Comparison of ENCODE assay signal across 9 mouse cellular contexts in genomic region chr11:116434287-116434966, GRCm38 (mm10). TPM values are rescaled to one million over a fixed set of nuclear protein-coding genes. Genes with fewer than 3 reads are reported as not detected.
A peak's percentile ranks its signal among the peaks of the same experiment; 100 is the strongest.
DNase-seq lines count a peak whose midpoint lies in the region; ATAC-seq and TF ChIP-seq lines count a peak whose summit lies in the region.
"Had no signal": no experiment of that assay in that cellular context is flagged by ENCODE, and none has a peak within 500 bp of the region (broad histone marks: within the 10 kb centered on the region; RNA-seq: fewer than 3 reads in every experiment).

No protein-coding gene starts in this region.

- H3K27me3 ChIP-seq in forebrain, postnatal 0 days (ENCODE audit: insufficient read depth, low read length), result no peaks in the 10 kb centered on the region; the same call in 1 of the 2 replicates
- H3K27me3 ChIP-seq in hindbrain, embryonic 12.5 days, result no peaks in the 10 kb centered on the region
- peaks cover 11% of the 10 kb centered on the region; the same call in 1 of the 2 replicates for H3K27me3 ChIP-seq in midbrain, embryonic 12.5 days

- peak overlapping the region; percentile 92 for H3K27ac ChIP-seq in forebrain, postnatal 0 days (ENCODE audit: low read depth, low read length)
- H3K27ac ChIP-seq in hindbrain, embryonic 12.5 days, result peak overlapping the region; percentile 97
- H3K27ac ChIP-seq in midbrain, embryonic 12.5 days (replicated peaks), result peak overlapping the region; percentile 93

- intact Hi-C loops in left cerebral cortex, postnatal 4 days (cut with DNase I), result no loop called here

- H3K36me3 ChIP-seq in forebrain, postnatal 0 days (ENCODE audit: insufficient read depth), result peaks cover 14% of the 10 kb centered on the region
- H3K36me3 ChIP-seq in hindbrain, embryonic 12.5 days, result peaks cover 28% of the 10 kb centered on the region
- peaks cover 29% of the 10 kb centered on the region for H3K36me3 ChIP-seq in midbrain, embryonic 12.5 days

- H3K4me3 ChIP-seq in forebrain, postnatal 0 days (ENCODE audit: low read depth, low read length), result peak overlapping the region; percentile 75
- H3K4me3 ChIP-seq in hindbrain, embryonic 12.5 days, result peak overlapping the region; percentile 91
- H3K4me3 ChIP-seq in midbrain, embryonic 12.5 days, result peak overlapping the region; percentile 96

- ATAC-seq in forebrain, postnatal 0 days, result peak; percentile 18; the same call in 1 of the 2 replicates
- peak; percentile 12 for ATAC-seq in hindbrain, embryonic 12.5 days (ENCODE audit: low FRiP score)
- peak; percentile 10; the same call in 1 of the 2 replicates for ATAC-seq in midbrain, embryonic 12.5 days (ENCODE audit: low FRiP score, low read depth)
- ATAC-seq in granulocyte monocyte progenitor cell, adult 5-6 weeks (replicated peaks; ENCODE audit: poor library complexity, severe bottlenecking), result no peak

- TF ChIP-seq CTCF in forebrain, postnatal 0 days (IDR thresholded peaks at IDR 0.05; ENCODE audit: low read depth), result no peak; the same call in 1 of the 2 replicates

- H3K4me2 ChIP-seq in forebrain, postnatal 0 days (ENCODE audit: low read depth), result peak overlapping the region; percentile 73
- H3K4me2 ChIP-seq in hindbrain, embryonic 12.5 days (replicated peaks), result peak overlapping the region; percentile 84
- H3K4me2 ChIP-seq in midbrain, embryonic 12.5 days (replicated peaks), result peak overlapping the region; percentile 89

- H3K9ac ChIP-seq in forebrain, postnatal 0 days, result peak overlapping the region; percentile 84
- peak overlapping the region; percentile 96 for H3K9ac ChIP-seq in hindbrain, embryonic 12.5 days
- H3K9ac ChIP-seq in midbrain, embryonic 12.5 days (replicated peaks), result peak overlapping the region; percentile 99

- peak; percentile 75 for DNase-seq in R1 (ENCODE audit: low read depth, low spot score)
- peak; percentile 40 for DNase-seq in cerebellum, adult 8-10 months
- DNase-seq in forebrain, postnatal 0 days, result peak; percentile 75
- DNase-seq in left cerebral cortex, postnatal 4 days, result peak; percentile 64
- DNase-seq in spleen, adult 18-20 months, result peak; percentile 47 to 59

- H3K9me3 ChIP-seq in forebrain, postnatal 0 days (ENCODE audit: low read length), result no peaks in the 10 kb centered on the region
- H3K9me3 ChIP-seq in hindbrain, embryonic 12.5 days (replicated peaks), result no peaks in the 10 kb centered on the region
- H3K9me3 ChIP-seq in midbrain, embryonic 12.5 days, result no peaks in the 10 kb centered on the region

- 0% methylated on average over 40 of the region's 67 CpGs for WGBS in forebrain, postnatal 0 days
- WGBS in hindbrain, embryonic 12.5 days, result under 1% methylated on average over 61 of the region's 67 CpGs
- WGBS in midbrain, embryonic 12.5 days, result under 1% methylated on average over 32 of the region's 67 CpGs

- 0 out of 2 replicates have a peak, but pooled peaks cover 4% of the 10 kb centered on the region for H3K4me1 ChIP-seq in forebrain, postnatal 0 days (ENCODE audit: insufficient read depth)
- peaks cover 30% of the 10 kb centered on the region for H3K4me1 ChIP-seq in hindbrain, embryonic 12.5 days
- peaks cover 35% of the 10 kb centered on the region for H3K4me1 ChIP-seq in midbrain, embryonic 12.5 days

RNA-seq across cellular contexts. Expression of gene Ubald2, which starts 0.5 kb away (rescaled TPM):
- 88.0 and 127 TPM in 2 replicates for total RNA-seq in forebrain, postnatal 0 days (2014; rRNA removed)
- polyA plus RNA-seq in forebrain, postnatal 0 days (2015; fragmentation: Nextera tagmentation; extraction: Ambion mirVana), result 50.6 and 68.5 TPM in 2 replicates
- polyA plus RNA-seq in hindbrain, embryonic 12.5 days (2016; fragmentation: Nextera tagmentation; extraction: Ambion mirVana), result 46.6 and 50.6 TPM in 2 replicates
- 10 to 100 TPM; 43.3 to 45.8 TPM for total RNA-seq in left cerebral cortex, postnatal 4 days (2021)
- polyA plus RNA-seq in midbrain, embryonic 12.5 days (2016; fragmentation: Nextera tagmentation; extraction: Ambion mirVana), result 47.7 and 52.5 TPM in 2 replicates
- 49.9 and 62.5 TPM in 2 replicates for total RNA-seq in granulocyte monocyte progenitor cell, adult 5-6 weeks (2014; fragmentation: Nextera tagmentation)
- 45.8 and 46.4 TPM in 2 replicates for total RNA-seq in granulocyte monocyte progenitor cell, adult 5-6 weeks (2017)

RNA-seq across cellular contexts. Expression of gene Rnf157, which starts 21.6 kb away (rescaled TPM):
- total RNA-seq in forebrain, postnatal 0 days (2014; rRNA removed), result 92.7 and 105 TPM in 2 replicates
- polyA plus RNA-seq in forebrain, postnatal 0 days (2015; fragmentation: Nextera tagmentation; extraction: Ambion mirVana), result 47.3 and 56.7 TPM in 2 replicates
- 44.8 and 47.2 TPM in 2 replicates for polyA plus RNA-seq in hindbrain, embryonic 12.5 days (2016; fragmentation: Nextera tagmentation; extraction: Ambion mirVana)
- total RNA-seq in left cerebral cortex, postnatal 4 days (2021), result 100 to 1,000 TPM; 187 to 192 TPM
- polyA plus RNA-seq in midbrain, embryonic 12.5 days (2016; fragmentation: Nextera tagmentation; extraction: Ambion mirVana), result 35.7 and 37.8 TPM in 2 replicates
- total RNA-seq in granulocyte monocyte progenitor cell, adult 5-6 weeks (2014; fragmentation: Nextera tagmentation), result 13.9 and 19.5 TPM in 2 replicates
- total RNA-seq in granulocyte monocyte progenitor cell, adult 5-6 weeks (2017), result 5.9 and 7.5 TPM in 2 replicates

RNA-seq across cellular contexts. Expression of gene Qrich2, which starts 31.6 kb away (rescaled TPM):
- not detected in 2 replicates for total RNA-seq in forebrain, postnatal 0 days (2014; rRNA removed)
- not detected in 2 replicates for polyA plus RNA-seq in forebrain, postnatal 0 days (2015; fragmentation: Nextera tagmentation; extraction: Ambion mirVana)
- 0.18 and 0.39 TPM in 2 replicates for polyA plus RNA-seq in hindbrain, embryonic 12.5 days (2016; fragmentation: Nextera tagmentation; extraction: Ambion mirVana)
- total RNA-seq in left cerebral cortex, postnatal 4 days (2021), result under 1 TPM in 1 of 2 experiments, not detected in 1; 0.08 TPM
- polyA plus RNA-seq in midbrain, embryonic 12.5 days (2016; fragmentation: Nextera tagmentation; extraction: Ambion mirVana), result not detected in 2 replicates
- total RNA-seq in granulocyte monocyte progenitor cell, adult 5-6 weeks (2014; fragmentation: Nextera tagmentation), result not detected in 2 replicates
- total RNA-seq in granulocyte monocyte progenitor cell, adult 5-6 weeks (2017), result not detected in 2 replicates
- total RNA-seq: left cerebral cortex, postnatal 14 days had no signal

RNA-seq across cellular contexts. Expression of gene Prpsap1, which starts 59.6 kb away (rescaled TPM):
- 92.2 and 96.0 TPM in 2 replicates for total RNA-seq in forebrain, postnatal 0 days (2014; rRNA removed)
- 143 and 158 TPM in 2 replicates for polyA plus RNA-seq in forebrain, postnatal 0 days (2015; fragmentation: Nextera tagmentation; extraction: Ambion mirVana)
- 164 and 179 TPM in 2 replicates for polyA plus RNA-seq in hindbrain, embryonic 12.5 days (2016; fragmentation: Nextera tagmentation; extraction: Ambion mirVana)
- 100 to 1,000 TPM; 107 TPM for total RNA-seq in left cerebral cortex, postnatal 4 days (2021)
- polyA plus RNA-seq in midbrain, embryonic 12.5 days (2016; fragmentation: Nextera tagmentation; extraction: Ambion mirVana), result 175 and 183 TPM in 2 replicates
- 79.6 and 83.4 TPM in 2 replicates for total RNA-seq in granulocyte monocyte progenitor cell, adult 5-6 weeks (2014; fragmentation: Nextera tagmentation)
- total RNA-seq in granulocyte monocyte progenitor cell, adult 5-6 weeks (2017), result 26.0 and 53.2 TPM in 2 replicates
